Mouse (Mus musculus): ENCODE results near the gene C1qtnf1.

- TF ChIP-seq CTCF (IDR thresholded peaks at IDR 0.05; ENCODE audit: low read depth) (no peak), EP300 (IDR thresholded peaks at IDR 0.05; ENCODE audit: low read depth) (no peak)
These were observed 21.5 kb upstream of the C1qtnf1 start for GRCm38 (mm10) chr11:118406521-118406920.
